Mouse (Mus musculus) lung, embryonic 16.5 days (tissue): Measurements from ENCODE around the gene Isca2. TPM values are rescaled to one million over a fixed set of nuclear protein-coding genes. Genes with fewer than 3 reads are reported as not detected.

ENCODE experiments used
- ATAC-seq: fragments of 200-750 bp; cut with Nextera tagmentation; 2 replicates; pipeline ENCODE4 v1.8.0; 2017; ENCODE audit warnings: low read depth, mild to moderate bottlenecking, moderate library complexity
- H3K27ac ChIP-seq: fragments of 300-500 bp; sonication (generic); 2 replicates; pipeline ENCODE4 v1.5.1; 2014; ENCODE audit warnings: mild to moderate bottlenecking, control low read depth, low read length
- H3K27me3 ChIP-seq: fragments of 300-500 bp; sonication (generic); 2 replicates; pipeline ENCODE4 v1.6.1; 2014; ENCODE audit warnings: low read depth, low read length, mixed read lengths; ENCODE audit not compliant: control insufficient read depth, insufficient read depth
- H3K36me3 ChIP-seq: fragments of 300-500 bp; sonication (generic); 2 replicates; pipeline ENCODE4 v1.6.1; 2014; ENCODE audit warnings: low read length; ENCODE audit not compliant: control insufficient read depth, insufficient read depth
- H3K4me1 ChIP-seq: fragments of 300-500 bp; sonication (generic); replicated peaks from 2 replicates; pipeline ENCODE4 v1.6.1; 2014; ENCODE audit warnings: low read length, mixed read lengths; ENCODE audit not compliant: control insufficient read depth, insufficient read depth
- H3K4me2 ChIP-seq: fragments of 300-500 bp; sonication (generic); 2 replicates; pipeline ENCODE4 v1.6.1; 2014; ENCODE audit warnings: low read depth, low read length, control low read depth
- H3K4me3 ChIP-seq: fragments of 300-500 bp; sonication (generic); 2 replicates; pipeline ENCODE4 v1.5.1; 2014; ENCODE audit warnings: mild to moderate bottlenecking, low read length, control low read depth
- H3K9ac ChIP-seq: fragments of 300-500 bp; sonication (generic); 2 replicates; pipeline ENCODE4 v1.6.1; 2014; ENCODE audit warnings: low read length, control low read depth
- H3K9me3 ChIP-seq: fragments of 300-500 bp; sonication (generic); 2 replicates; pipeline ENCODE4 v1.6.1; 2016; ENCODE audit warnings: low read length; ENCODE audit not compliant: control insufficient read depth
- WGBS: fragments of 180-500 bp; shearing (Covaris S2); extraction: QIAGEN DNeasy Blood & Tissue Kit; methylation state at CpG from one replicate; pipeline ENCODE4 v1.1.7; 2014; 5-methylcytosine and 5-hydroxymethylcytosine counted together
- polyA plus RNA-seq: library from polyadenylated mRNA; unstranded; fragments of >200 nt; fragmentation: Nextera tagmentation; extraction: Ambion mirVana; gene quantifications from 2 replicates; pipeline ENCODE4 v1.2.1, GENCODE M21; 2015

Gene Isca2
- polyA plus RNA-seq, 1 experiment from 2014 or later = 133 TPM

- H3K9ac ChIP-seq = no peak overlapping the region
- H3K4me1 ChIP-seq = peaks cover 14% of the 10 kb centered on the region; the same call in 1 of the 2 replicates
- 68% methylated on average over 5 of the region's 5 CpGs for WGBS
- no peaks in the 10 kb centered on the region for H3K27me3 ChIP-seq
- no peak for ATAC-seq
- no peaks in the 10 kb centered on the region for H3K9me3 ChIP-seq
- H3K36me3 ChIP-seq = peaks cover 22% of the 10 kb centered on the region
- no peak overlapping the region for H3K27ac ChIP-seq
- H3K4me3 ChIP-seq = no peak overlapping the region
- H3K4me2 ChIP-seq = no peak overlapping the region
Observed at GRCm38 (mm10) chr12:84766113-84766735, 6.8 kb upstream of the Isca2 start.

GRCm38 (mm10) chr12:84767510-84767909 lies 5.5 kb upstream of the Isca2 start:
- Histone ChIP-seq H3K4me1 (peaks cover 14% of the 10 kb centered on the region; the same call in 1 of the 2 replicates), H3K27me3 (no peaks in the 10 kb centered on the region), H3K27ac (peak overlapping the region; percentile 57), H3K4me3 (peak overlapping the region; percentile 2; the same call in 1 of the 2 replicates), H3K9ac (no peak overlapping the region; the same call in 1 of the 2 replicates), H3K4me2 (peak overlapping the region; percentile 11; the same call in 1 of the 2 replicates), H3K9me3 (no peaks in the 10 kb centered on the region), H3K36me3 (peaks cover 21% of the 10 kb centered on the region)
- no peak for ATAC-seq
- 48% methylated on average over 6 of the region's 6 CpGs for WGBS

GRCm38 (mm10) chr12:84769624-84770023 lies 3.4 kb upstream of the Isca2 start:
- Histone ChIP-seq H3K4me1 (peaks cover 23% of the 10 kb centered on the region), H3K27me3 (no peaks in the 10 kb centered on the region), H3K4me2 (peak overlapping the region; percentile 49), H3K9ac (no peak overlapping the region), H3K36me3 (peaks cover 5% of the 10 kb centered on the region), H3K4me3 (peak overlapping the region; percentile 56), H3K27ac (peak overlapping the region; percentile 83), H3K9me3 (no peaks in the 10 kb centered on the region)
- WGBS = 54% methylated on average over 7 of the region's 7 CpGs
- no peak; the same call in 1 of the 2 replicates for ATAC-seq

GRCm38 (mm10) chr12:84771981-84772520 lies 1.0 kb upstream of the Isca2 start:
- WGBS = 1% methylated on average over 10 of the region's 10 CpGs

GRCm38 (mm10) chr12:84773476-84773875 lies 425 bp downstream of the Isca2 start:
- Histone ChIP-seq H3K27me3 (no peaks in the 10 kb centered on the region), H3K4me1 (peaks cover 14% of the 10 kb centered on the region), H3K27ac (peak overlapping the region; percentile 1; the same call in 1 of the 2 replicates), H3K4me2 (peak overlapping the region; percentile 67), H3K9me3 (no peaks in the 10 kb centered on the region), H3K4me3 (peak overlapping the region; percentile 69), H3K9ac (peak overlapping the region; percentile 78), H3K36me3 (no peaks in the 10 kb centered on the region)
- WGBS = under 1% methylated on average over 20 of the region's 20 CpGs
- no peak; the same call in 1 of the 2 replicates for ATAC-seq

More at GRCm38 (mm10) chr12:84771981-84772520, 1.0 kb upstream of the Isca2 start:
- Histone ChIP-seq H3K9ac (peak overlapping the region; percentile 72), H3K27me3 (no peaks in the 10 kb centered on the region), H3K4me3 (peak overlapping the region; percentile 56), H3K27ac (peak overlapping the region; percentile 88), H3K4me2 (peak overlapping the region; percentile 61), H3K4me1 (peaks cover 23% of the 10 kb centered on the region), H3K36me3 (no peaks in the 10 kb centered on the region), H3K9me3 (no peaks in the 10 kb centered on the region)
- ATAC-seq = no peak

GRCm38 (mm10) chr12:84774376-84774775 lies 1.3 kb downstream of the Isca2 start:
- Histone ChIP-seq H3K4me1 (peaks cover 14% of the 10 kb centered on the region), H3K9ac (no peak overlapping the region), H3K4me2 (peak overlapping the region; percentile 67), H3K36me3 (no peaks in the 10 kb centered on the region), H3K4me3 (no peak overlapping the region; the same call in 1 of the 2 replicates), H3K9me3 (no peaks in the 10 kb centered on the region), H3K27me3 (no peaks in the 10 kb centered on the region), H3K27ac (no peak overlapping the region)
- 62% methylated on average over 6 of the region's 6 CpGs for WGBS
- ATAC-seq = no peak

- Histone ChIP-seq H3K36me3 (no peaks in the 10 kb centered on the region), H3K27me3 (no peaks in the 10 kb centered on the region), H3K4me2 (no peak overlapping the region), H3K27ac (no peak overlapping the region), H3K9me3 (no peaks in the 10 kb centered on the region), H3K4me1 (peaks cover 9% of the 10 kb centered on the region), H3K4me3 (no peak overlapping the region), H3K9ac (no peak overlapping the region)
- ATAC-seq = no peak
Observed at GRCm38 (mm10) chr12:84776229-84776628, 3.2 kb downstream of the Isca2 start.

GRCm38 (mm10) chr12:84784604-84785381 lies 11.7 kb downstream of the Isca2 start:
- Histone ChIP-seq H3K27ac (peak overlapping the region; percentile 45; the same call in 1 of the 2 replicates), H3K9me3 (no peaks in the 10 kb centered on the region), H3K4me1 (peaks cover 22% of the 10 kb centered on the region), H3K9ac (peak overlapping the region; percentile 52), H3K4me2 (peak overlapping the region; percentile 45), H3K36me3 (no peaks in the 10 kb centered on the region), H3K27me3 (no peaks in the 10 kb centered on the region), H3K4me3 (no peak overlapping the region)
- 22% methylated on average over 25 of the region's 25 CpGs for WGBS
- peak; percentile 94 for ATAC-seq

GRCm38 (mm10) chr12:84786091-84786490 lies 13.0 kb downstream of the Isca2 start:
- 51% methylated on average over 5 of the region's 5 CpGs for WGBS
- Histone ChIP-seq H3K27ac (no peak overlapping the region), H3K4me2 (no peak overlapping the region), H3K4me1 (peaks cover 26% of the 10 kb centered on the region), H3K4me3 (no peak overlapping the region), H3K9me3 (no peaks in the 10 kb centered on the region), H3K36me3 (no peaks in the 10 kb centered on the region), H3K9ac (no peak overlapping the region), H3K27me3 (no peaks in the 10 kb centered on the region)
- no peak for ATAC-seq
